Mouse (Mus musculus): ENCODE measurements around the gene Xrra1. TPM values are rescaled to one million over a fixed set of nuclear protein-coding genes. Genes with fewer than 3 reads are reported as not detected.
"Not testable (repeated sequence)": the region's sequence is repeated elsewhere in the genome, so short reads cannot be mapped to it uniquely, and the experiment has no call there.

Xrra1 gene
- polyA plus RNA-seq, 1 experiment from 2014 or later, result 0.21 TPM

DNA sequence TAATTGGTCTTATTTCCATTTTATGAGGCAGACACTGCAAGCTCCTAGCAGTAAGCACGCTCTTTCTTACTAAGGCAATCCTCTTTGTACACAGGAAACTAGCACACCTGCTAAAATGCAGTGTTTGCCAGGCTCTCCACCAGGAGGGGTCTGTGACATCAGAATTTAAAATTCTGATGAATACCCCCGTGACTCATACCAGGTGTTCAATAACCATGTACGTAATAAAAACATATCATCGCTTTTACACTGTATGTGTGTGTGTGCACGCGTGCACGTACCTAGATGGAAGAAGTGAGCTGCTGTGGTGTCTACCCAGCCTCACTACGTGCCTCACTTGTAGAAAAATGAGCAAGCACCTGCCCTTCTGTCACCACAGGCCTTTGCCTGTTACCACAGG is 95.3 kb downstream of the Xrra1 start:
- ATAC-seq (ENCODE audit: insufficient number of reproducible peaks, insufficient read depth, low FRiP score, low TSS enrichment, low read depth), result no peak

DNA sequence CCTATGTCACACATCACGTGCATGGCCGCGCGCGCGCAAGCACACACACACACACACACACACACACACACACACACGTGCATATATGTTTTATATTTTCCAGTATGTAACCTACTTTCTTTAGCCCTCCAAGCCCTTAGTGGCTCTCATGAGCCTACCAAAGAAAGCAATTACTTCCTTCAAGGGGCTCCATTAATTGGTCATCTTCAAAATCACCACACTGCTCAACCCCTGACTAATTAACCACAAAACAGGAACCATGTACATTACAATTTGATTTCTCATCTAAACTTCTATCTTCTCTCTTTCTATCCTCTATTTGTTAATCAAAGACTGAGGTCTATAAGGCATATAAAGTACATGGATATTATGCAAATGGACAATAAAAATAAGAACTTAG is 97.2 kb downstream of the Xrra1 start:
- Histone ChIP-seq H3K4me2 (no peak overlapping the region), H3K4me1 (replicated peaks) (0 out of 2 replicates have a peak, but pooled peaks cover 12% of the 10 kb centered on the region), H3K9me3 (no peaks in the 10 kb centered on the region), H3K9ac (replicated peaks) (no peak overlapping the region), H3K4me3 (replicated peaks) (no peak overlapping the region), H3K27ac (no peak overlapping the region), H3K27me3 (no peaks in the 10 kb centered on the region), H3K36me3 (peaks cover 18% of the 10 kb centered on the region; the same call in 1 of the 2 replicates)
- 94% methylated on average over 7 of the region's 7 CpGs for WGBS
- ATAC-seq (ENCODE audit: insufficient number of reproducible peaks, insufficient read depth, low FRiP score, low TSS enrichment, low read depth), result no peak

More for the DNA sequence above, 95.3 kb downstream of the Xrra1 start:
- no peak overlapping the region for H3K4me2 ChIP-seq
- peaks cover 27% of the 10 kb centered on the region; the same call in 1 of the 2 replicates for H3K36me3 ChIP-seq
- H3K9me3 ChIP-seq, result no peaks in the 10 kb centered on the region
- H3K4me3 ChIP-seq (replicated peaks), result no peak overlapping the region
- H3K9ac ChIP-seq (replicated peaks), result no peak overlapping the region
- 0 out of 2 replicates have a peak, but pooled peaks cover 12% of the 10 kb centered on the region for H3K4me1 ChIP-seq (replicated peaks)
- no peaks in the 10 kb centered on the region for H3K27me3 ChIP-seq
- WGBS, result 83% methylated on average over 8 of the region's 8 CpGs
- no peak overlapping the region for H3K27ac ChIP-seq

DNA sequence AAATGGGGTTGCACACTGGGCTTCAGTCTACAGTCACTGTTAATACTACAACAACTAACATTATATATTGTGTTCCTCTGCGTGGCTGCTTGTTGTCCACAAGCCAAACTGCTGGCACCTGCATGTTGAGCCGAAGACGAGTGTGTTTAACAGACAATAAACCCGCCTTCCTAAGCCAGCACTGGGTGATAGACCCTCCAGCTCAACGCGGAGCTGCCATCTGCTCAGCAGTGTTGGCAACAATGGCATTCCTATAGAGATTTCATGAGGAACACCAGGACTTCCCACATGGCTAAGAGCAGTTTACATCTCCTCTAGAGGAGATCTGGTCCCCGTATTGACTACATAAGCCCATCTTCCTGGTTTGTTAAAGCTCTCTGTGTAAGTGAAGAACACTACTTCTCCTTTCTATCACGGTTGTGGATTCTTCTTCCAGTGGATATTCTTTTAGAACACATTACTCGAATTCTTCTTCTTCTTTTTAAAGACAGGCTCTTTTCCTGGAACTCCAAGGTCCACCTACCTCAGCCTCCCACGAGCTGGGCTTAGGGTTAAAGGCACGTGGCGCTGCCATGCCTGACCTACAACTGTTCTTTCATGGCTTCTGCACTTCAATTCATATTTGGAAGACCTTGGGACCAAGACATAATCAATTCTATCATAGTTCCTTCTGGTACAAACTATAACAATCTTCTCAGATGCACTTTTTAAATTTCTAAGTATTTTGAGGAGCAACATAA is 98.5 kb downstream of the Xrra1 start:
- H3K27me3 ChIP-seq, result no peaks in the 10 kb centered on the region
- 80% methylated on average over 12 of the region's 12 CpGs for WGBS
- H3K4me2 ChIP-seq, result no peak overlapping the region
- no peak overlapping the region for H3K27ac ChIP-seq
- no peak for ATAC-seq (ENCODE audit: insufficient number of reproducible peaks, insufficient read depth, low FRiP score, low TSS enrichment, low read depth)
- H3K9ac ChIP-seq (replicated peaks), result no peak overlapping the region
- no peak overlapping the region for H3K4me3 ChIP-seq (replicated peaks)
- 0 out of 2 replicates have a peak, but pooled peaks cover 12% of the 10 kb centered on the region for H3K4me1 ChIP-seq (replicated peaks)
- H3K9me3 ChIP-seq, result no peaks in the 10 kb centered on the region
- 0 out of 2 replicates have a peak, but pooled peaks cover 6% of the 10 kb centered on the region for H3K36me3 ChIP-seq

DNA sequence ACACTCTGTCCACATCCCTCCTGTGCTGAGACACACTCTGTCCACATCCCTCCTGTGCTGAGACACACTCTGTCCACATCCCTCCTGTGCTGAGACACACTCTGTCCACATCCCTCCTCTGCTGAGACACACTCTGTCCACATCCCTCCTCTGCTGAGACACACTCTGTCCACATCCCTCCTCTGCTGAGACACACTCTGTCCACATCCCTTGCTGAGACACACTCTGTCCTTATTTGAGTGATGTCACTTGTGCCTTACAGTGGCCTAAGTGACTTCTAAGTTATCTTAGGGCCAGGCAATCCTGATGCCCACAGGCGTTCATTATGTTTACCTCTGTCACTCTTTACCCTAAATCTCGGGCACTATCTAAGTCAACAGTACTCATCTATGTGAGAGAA is 101.7 kb downstream of the Xrra1 start:
- not testable (repeated sequence) for H3K27ac ChIP-seq; H3K4me3 ChIP-seq (replicated peaks); H3K36me3 ChIP-seq; H3K9ac ChIP-seq (replicated peaks); H3K9me3 ChIP-seq; H3K27me3 ChIP-seq; ATAC-seq (ENCODE audit: insufficient number of reproducible peaks, insufficient read depth, low FRiP score, low TSS enrichment, low read depth); H3K4me2 ChIP-seq
- 81% methylated on average over 2 of the region's 2 CpGs for WGBS
- H3K4me1 ChIP-seq (replicated peaks), result peaks cover 14% of the 10 kb centered on the region

DNA sequence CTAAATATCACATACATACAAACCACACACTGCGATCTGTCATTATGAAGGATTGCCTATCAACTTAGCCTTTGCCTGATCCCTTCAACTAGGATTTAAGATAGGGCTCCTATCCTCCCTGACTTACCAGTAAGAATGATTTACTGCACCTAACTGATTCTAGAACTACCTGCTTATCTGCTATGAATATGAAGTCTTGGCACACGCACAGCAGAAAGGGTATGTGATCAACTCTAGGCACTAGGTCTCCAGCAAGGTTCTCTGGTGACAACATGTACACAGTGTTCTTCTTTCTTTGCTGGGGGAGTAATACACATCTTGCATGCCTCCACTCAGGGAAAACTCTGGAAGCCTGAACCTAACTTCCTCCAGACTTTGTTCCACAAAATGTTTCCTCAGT is 102.6 kb downstream of the Xrra1 start:
- H3K36me3 ChIP-seq, result no peaks in the 10 kb centered on the region
- 95% methylated on average over 2 of the region's 2 CpGs for WGBS
- no peaks in the 10 kb centered on the region for H3K27me3 ChIP-seq
- no peak overlapping the region for H3K9ac ChIP-seq (replicated peaks)
- H3K27ac ChIP-seq, result no peak overlapping the region
- peaks cover 23% of the 10 kb centered on the region for H3K4me1 ChIP-seq (replicated peaks)
- no peak for ATAC-seq (ENCODE audit: insufficient number of reproducible peaks, insufficient read depth, low FRiP score, low TSS enrichment, low read depth)
- no peaks in the 10 kb centered on the region for H3K9me3 ChIP-seq
- H3K4me3 ChIP-seq (replicated peaks), result no peak overlapping the region
- H3K4me2 ChIP-seq, result no peak overlapping the region

DNA sequence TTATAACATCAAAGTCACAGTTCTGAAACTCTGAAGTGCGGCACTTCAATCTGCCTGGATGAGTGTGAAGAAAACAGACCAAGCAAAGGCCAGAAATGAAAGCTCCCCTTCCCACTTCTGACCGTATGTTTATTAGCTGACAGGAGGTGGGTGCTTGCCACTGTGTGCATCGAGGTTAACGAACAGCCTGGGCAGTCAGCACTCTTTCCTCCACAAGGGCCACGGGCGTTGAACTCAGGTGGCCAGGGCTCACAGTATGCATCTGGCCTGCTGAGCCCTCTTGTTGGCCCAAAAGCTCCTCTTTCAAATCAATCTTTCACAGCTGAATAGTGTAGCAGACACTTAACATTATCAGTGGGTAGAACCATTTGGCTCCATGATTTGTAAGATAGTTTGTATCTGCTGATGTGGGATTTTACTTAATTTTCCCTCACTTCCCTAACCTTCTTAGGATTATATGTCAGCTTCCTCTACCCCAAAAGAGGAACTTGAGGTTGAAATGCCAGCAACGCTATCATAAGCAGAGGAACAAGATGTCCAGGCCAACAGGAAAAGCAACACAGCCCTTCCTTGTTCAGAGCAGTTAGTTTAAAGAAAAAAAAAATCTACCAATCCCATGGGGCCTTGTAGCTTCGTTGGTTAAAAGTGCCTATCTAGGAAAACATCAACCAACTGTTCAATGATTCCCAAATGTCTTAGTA is 103.8 kb downstream of the Xrra1 start:
- Histone ChIP-seq H3K27me3 (no peaks in the 10 kb centered on the region), H3K4me3 (replicated peaks) (no peak overlapping the region), H3K4me1 (replicated peaks) (peaks cover 33% of the 10 kb centered on the region), H3K9ac (replicated peaks) (no peak overlapping the region), H3K9me3 (no peaks in the 10 kb centered on the region), H3K27ac (no peak overlapping the region), H3K36me3 (no peaks in the 10 kb centered on the region), H3K4me2 (no peak overlapping the region)
- WGBS, result 61% methylated on average over 8 of the region's 8 CpGs
- no peak for ATAC-seq (ENCODE audit: insufficient number of reproducible peaks, insufficient read depth, low FRiP score, low TSS enrichment, low read depth)

DNA sequence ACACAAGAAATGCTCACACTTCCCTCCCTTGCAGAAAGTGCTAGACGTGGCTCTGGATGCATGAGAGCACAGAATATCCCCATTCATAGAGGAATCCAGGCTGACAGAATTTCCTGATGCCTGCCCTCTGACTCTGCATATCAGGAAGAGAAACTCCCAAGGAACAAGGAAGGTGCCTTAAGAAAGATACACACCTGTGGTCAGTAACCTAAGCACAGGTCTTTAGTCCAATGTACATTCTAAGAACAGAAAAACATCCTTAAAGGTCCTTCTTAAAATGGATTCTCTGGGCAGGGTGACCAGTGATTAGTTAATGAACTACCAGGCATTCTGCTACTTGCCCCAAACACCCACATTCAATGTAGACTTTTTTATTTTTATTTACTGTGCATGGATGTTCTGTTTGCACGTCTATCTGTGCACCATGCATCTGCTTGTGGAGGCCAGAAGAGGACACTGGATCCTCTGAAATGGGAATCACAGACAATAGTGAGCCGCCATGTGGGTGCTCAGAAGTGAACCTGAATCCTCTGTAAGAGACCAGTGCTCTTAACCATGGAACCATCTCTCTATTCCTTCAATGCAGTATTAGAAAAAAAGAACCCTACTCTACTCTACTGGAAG is 104.4 kb downstream of the Xrra1 start:
- WGBS, result 81% methylated on average over 3 of the region's 3 CpGs
- no peak for ATAC-seq (ENCODE audit: insufficient number of reproducible peaks, insufficient read depth, low FRiP score, low TSS enrichment, low read depth)

DNA sequence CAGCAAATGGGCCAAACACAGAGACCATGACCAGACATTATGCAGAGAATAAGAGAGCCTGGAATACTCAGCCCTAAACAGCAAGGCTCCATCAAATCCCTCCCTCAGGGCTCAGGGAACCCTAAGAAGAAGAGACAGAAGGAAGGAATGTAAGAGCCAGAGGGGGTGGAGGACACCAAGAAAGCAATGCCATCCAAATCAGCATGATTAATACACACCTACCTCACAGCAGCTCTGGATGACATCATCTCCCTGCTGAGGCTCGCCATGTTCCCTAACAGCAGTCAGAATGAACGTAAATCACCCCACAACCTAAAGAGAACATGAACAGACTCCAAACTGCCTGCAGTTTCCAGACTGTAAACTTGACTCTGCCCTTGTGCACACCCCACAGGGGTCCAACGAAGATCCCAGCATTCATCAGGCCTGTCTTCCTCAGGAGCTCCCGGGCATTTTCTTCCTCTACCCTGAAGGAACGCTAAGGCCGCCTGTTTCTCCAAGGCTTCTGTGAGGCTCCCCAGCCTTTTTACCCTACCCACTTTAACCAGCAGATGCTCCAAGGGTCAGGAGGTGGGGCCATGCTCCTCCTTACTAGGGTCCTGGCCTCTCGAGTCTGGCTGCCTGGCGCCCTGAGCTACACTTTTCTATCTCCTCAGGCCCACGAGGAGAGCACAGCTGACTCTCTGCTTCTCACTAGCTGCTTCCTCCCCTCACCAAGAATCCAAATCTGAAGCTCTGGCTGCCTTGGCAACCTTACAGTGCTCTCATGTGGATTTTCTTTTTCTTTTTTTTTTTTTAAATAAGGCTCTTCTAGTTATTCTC is 106.3 kb downstream of the Xrra1 start:
- H3K9me3 ChIP-seq, result no peaks in the 10 kb centered on the region
- no peak overlapping the region for H3K9ac ChIP-seq (replicated peaks)
- no peaks in the 10 kb centered on the region for H3K36me3 ChIP-seq
- peak overlapping the region; percentile 79 for H3K27ac ChIP-seq
- no peaks in the 10 kb centered on the region for H3K27me3 ChIP-seq
- no peak for ATAC-seq (ENCODE audit: insufficient number of reproducible peaks, insufficient read depth, low FRiP score, low TSS enrichment, low read depth)
- peak overlapping the region; percentile 25 for H3K4me2 ChIP-seq
- no peak overlapping the region for H3K4me3 ChIP-seq (replicated peaks)
- H3K4me1 ChIP-seq (replicated peaks), result peaks cover 46% of the 10 kb centered on the region
- 13% methylated on average over 9 of the region's 9 CpGs for WGBS

More for the DNA sequence above, 104.4 kb downstream of the Xrra1 start:
- Histone ChIP-seq H3K9ac (replicated peaks) (no peak overlapping the region), H3K9me3 (no peaks in the 10 kb centered on the region), H3K27me3 (no peaks in the 10 kb centered on the region), H3K4me2 (no peak overlapping the region), H3K4me1 (replicated peaks) (peaks cover 33% of the 10 kb centered on the region), H3K27ac (no peak overlapping the region), H3K4me3 (replicated peaks) (no peak overlapping the region), H3K36me3 (no peaks in the 10 kb centered on the region)

DNA sequence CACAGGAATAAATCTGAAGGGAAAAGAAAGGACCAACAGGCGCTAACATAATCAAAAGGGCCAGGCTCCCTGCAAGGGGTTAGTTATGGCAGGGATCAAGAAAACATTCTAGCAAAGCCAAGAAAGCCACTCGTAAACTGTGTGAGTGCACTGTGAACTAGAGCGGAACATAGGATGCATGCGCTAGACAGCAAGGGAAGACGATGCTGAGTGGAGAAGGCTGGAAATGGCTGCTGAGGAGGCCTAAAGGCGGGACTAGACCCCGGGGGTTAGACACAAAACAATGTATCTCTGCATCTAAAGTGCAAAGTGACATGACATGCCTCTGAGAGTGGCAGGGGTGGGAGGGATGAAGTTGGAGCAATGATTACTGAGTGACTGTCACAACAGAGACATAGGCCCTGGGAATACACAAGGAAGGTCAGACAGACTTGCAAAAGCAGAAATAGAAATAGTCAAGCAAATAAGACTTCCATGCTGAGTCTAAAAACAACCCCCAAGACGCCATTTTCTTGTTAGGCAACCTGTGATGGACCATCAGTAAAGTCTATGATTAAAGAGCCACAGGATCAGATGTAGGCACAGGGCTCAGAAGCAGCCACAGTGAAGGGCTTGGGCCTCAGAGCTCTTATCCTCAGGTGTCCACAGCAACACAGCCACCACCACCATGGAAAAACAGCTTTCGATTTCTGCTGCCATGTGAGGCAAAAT is 107.2 kb downstream of the Xrra1 start:
- WGBS, result 51% methylated on average over 9 of the region's 9 CpGs
- no peaks in the 10 kb centered on the region for H3K27me3 ChIP-seq
- no peak overlapping the region for H3K9ac ChIP-seq (replicated peaks)
- H3K4me3 ChIP-seq (replicated peaks), result no peak overlapping the region
- H3K4me1 ChIP-seq (replicated peaks), result peaks cover 53% of the 10 kb centered on the region
- H3K27ac ChIP-seq, result peak overlapping the region; percentile 24
- H3K36me3 ChIP-seq, result no peaks in the 10 kb centered on the region
- no peak overlapping the region for H3K4me2 ChIP-seq
- ATAC-seq (ENCODE audit: insufficient number of reproducible peaks, insufficient read depth, low FRiP score, low TSS enrichment, low read depth), result no peak
- no peaks in the 10 kb centered on the region for H3K9me3 ChIP-seq
